Mouse (Mus musculus) left cerebral cortex, postnatal 36 days (tissue): ENCODE results near the gene Tacc3. TPM values are rescaled to one million over a fixed set of nuclear protein-coding genes. Genes with fewer than 3 reads are reported as not detected.
A peak's percentile ranks its signal among the peaks of the same experiment; 100 is the strongest.

ENCODE experiments used
- DNase-seq, 2 experiments: peaks; one replicate each; pipeline ENCODE4 v3.0.0; 2021 to 2022; ENCODE audit warnings: low spot score in 2 of 2, mixed read lengths in 1 of 2
- intact Hi-C: fragments of 180-260 bp; cut with DNase I; formaldehyde crosslinking; loops from one replicate; pipeline ENCODE4 v1.15.1; 2025
- total RNA-seq, 2 experiments: library from RNA; stranded (reverse); gene quantifications; 2 replicates each; pipeline ENCODE4 v1.2.3; 2021

Gene Tacc3
- total RNA-seq, 2 experiments from 2014 or later: 6.0 to 6.1 TPM

DNA sequence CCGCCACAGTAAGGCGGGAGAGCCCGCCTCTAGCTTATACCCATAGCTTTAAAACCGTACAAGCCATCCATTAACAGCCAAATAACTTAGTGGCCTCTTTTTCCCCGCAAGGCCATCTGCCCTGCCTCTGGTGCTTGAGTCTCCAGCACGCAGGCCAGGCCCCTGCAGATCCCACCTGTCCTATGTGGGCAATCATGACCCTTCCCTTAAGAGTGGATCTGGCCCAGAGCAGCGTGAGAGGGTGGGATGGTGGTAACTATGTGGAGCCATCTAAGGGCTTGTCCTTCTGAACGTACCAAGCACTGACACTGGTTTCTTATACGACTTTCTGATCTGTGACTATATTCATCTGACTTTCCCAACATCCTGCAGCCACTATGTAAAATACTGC is 5.2 kb upstream of the Tacc3 start:
- intact Hi-C loops: loop anchor here (10.0 kb wide), 1 partner anchor 282 kb away; the partner anchor contains the start of gene Nelfa
- no peak for DNase-seq

DNA sequence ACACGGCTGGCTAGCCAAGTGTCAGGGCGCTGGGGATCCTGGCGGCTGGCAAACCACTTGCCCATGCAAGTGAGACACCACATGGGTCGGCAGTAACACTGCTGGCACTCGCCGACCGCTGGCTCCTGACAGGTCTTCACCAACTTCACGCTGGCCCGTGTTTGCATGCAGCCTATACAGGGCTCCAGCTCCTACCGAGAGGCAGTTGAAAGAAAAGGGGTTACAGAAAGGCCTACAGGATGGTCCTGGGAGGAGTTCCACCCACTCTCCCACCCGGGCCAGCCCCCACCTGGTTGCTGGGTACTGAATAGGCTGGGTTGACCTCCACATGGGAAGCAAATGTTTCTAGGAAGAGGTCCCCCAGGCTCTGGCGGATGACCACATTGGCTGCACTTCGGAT is 3.5 kb upstream of the Tacc3 start:
- no peak for DNase-seq
- intact Hi-C loops: loop anchor here (10.0 kb wide), 1 partner anchor 280 kb away; the partner anchor contains the start of gene Nelfa

DNA sequence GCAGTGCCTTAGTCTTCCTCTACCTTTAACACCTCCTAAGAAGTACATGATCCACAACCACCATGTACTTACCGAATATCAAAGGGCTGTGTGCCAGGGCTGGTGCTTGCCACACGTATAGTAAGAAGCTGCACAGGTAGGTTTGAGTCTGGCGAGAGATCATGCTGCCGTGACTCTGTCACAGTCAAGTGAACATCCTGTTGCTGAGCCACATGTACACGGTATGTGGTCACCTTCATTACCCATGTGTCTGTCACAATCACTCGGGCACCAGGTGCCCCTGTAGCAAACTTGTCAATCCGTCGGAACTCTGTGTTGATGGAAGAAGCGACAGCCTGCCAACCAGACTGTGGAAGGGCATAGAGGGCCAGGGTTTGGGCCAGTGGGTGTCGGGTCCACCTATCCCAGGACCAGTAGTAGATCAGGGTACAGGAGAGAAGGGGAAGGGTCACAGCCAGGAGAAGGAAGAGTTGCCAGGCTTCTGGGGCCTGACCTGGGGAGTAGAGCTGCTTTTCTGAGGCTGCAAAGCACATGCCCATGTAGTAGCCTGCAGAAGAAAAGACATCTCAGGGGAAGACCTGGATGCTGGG is 2.6 kb upstream of the Tacc3 start:
- intact Hi-C loops: loop anchor here (10.0 kb wide), 1 partner anchor 279 kb away; the partner anchor contains the start of gene Nelfa
- DNase-seq: no peak

- intact Hi-C loops: loop anchor here (1.0 to 10.0 kb wide), 2 partner anchors 27 to 278 kb away; partner anchors contain the start of genes Fam53a, Gm9903 and Nelfa
- DNase-seq: no peak
Measured at GRCm38 (mm10) chr5:33656739-33657138, 1.2 kb upstream of the Tacc3 start.

DNA sequence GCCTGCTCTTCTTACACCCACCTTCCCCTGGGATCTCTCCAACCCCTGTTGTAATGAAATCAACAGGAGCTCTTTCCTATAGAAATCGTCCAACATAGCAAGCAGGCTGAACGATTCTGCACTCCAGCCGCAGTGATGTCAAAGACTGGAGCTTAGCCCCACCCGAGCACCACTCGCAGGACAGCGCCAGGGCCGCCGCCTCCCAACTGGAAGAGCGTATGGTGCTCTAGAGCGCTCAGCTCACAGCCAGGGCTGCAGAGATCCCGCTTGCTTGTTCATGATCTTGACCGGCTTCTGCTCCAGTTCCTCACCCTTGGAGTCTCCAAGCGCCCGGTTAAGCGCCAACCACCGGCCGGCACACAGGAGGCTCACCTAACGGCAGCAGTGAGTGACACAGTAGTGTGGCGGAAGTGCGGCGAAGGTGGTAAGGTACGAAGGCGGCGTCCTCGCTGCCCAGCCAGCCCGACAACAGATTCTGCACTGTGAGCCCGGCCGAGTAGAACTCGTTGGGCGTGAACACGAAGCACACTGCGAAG is 609 bp upstream of the Tacc3 start:
- DNase-seq: no peak
- intact Hi-C loops: loop anchor here (1.0 to 10.0 kb wide), 2 partner anchors 28 to 277 kb away; partner anchors contain the start of genes Fam53a, Gm9903 and Nelfa

- intact Hi-C loops: loop anchor here (10.0 kb wide), 1 partner anchor 276 kb away; the partner anchor contains the start of gene Nelfa
Measured at GRCm38 (mm10) chr5:33658664-33659050, 729 bp downstream of the Tacc3 start.

GRCm38 (mm10) chr5:33668223-33668622 is 10.3 kb downstream of the Tacc3 start:
- intact Hi-C loops: no loop called here
- DNase-seq: no peak

More at GRCm38 (mm10) chr5:33658664-33659050, 729 bp downstream of the Tacc3 start:
- no peak for DNase-seq

- no peak for DNase-seq
- intact Hi-C loops: no loop called here
Measured at GRCm38 (mm10) chr5:33671659-33672058, 13.7 kb downstream of the Tacc3 start.

GRCm38 (mm10) chr5:33674439-33674838 is 16.5 kb downstream of the Tacc3 start:
- intact Hi-C loops: no loop called here
- DNase-seq: peak; percentile 30 to 48

GRCm38 (mm10) chr5:33675964-33676363 is 18.0 kb downstream of the Tacc3 start:
- no peak for DNase-seq
- intact Hi-C loops: loop anchor here (2.0 kb wide), 1 partner anchor 55 kb away; no protein-coding TSS in a partner anchor

- intact Hi-C loops: no loop called here
- DNase-seq: no peak
Measured at GRCm38 (mm10) chr5:33678244-33678643, 20.3 kb downstream of the Tacc3 start.

- DNase-seq: no peak
- intact Hi-C loops: no loop called here
Measured at GRCm38 (mm10) chr5:33681044-33681443, 23.1 kb downstream of the Tacc3 start.

GRCm38 (mm10) chr5:33681611-33682388 is 23.9 kb downstream of the Tacc3 start:
- no peak for DNase-seq
- intact Hi-C loops: no loop called here

- intact Hi-C loops: no loop called here
- DNase-seq: no peak
Measured at GRCm38 (mm10) chr5:33682963-33683362, 25.0 kb downstream of the Tacc3 start.

GRCm38 (mm10) chr5:33683897-33684652 is 26.1 kb downstream of the Tacc3 start:
- DNase-seq: no peak
- intact Hi-C loops: loop anchor here (2.0 kb wide), 1 partner anchor 55 kb away; no protein-coding TSS in a partner anchor

- intact Hi-C loops: loop anchor here (2.0 to 5.0 kb wide), 2 partner anchors 37 to 54 kb away; partner anchors contain the start of gene Fgfr3
- DNase-seq: no peak
Measured at GRCm38 (mm10) chr5:33684932-33685331, 27.0 kb downstream of the Tacc3 start.

- no peak for DNase-seq
- intact Hi-C loops: loop anchor here (5.0 kb wide), 1 partner anchor 35 kb away; the partner anchor contains the start of gene Fgfr3
Measured at GRCm38 (mm10) chr5:33687142-33687541, 29.2 kb downstream of the Tacc3 start.

DNA sequence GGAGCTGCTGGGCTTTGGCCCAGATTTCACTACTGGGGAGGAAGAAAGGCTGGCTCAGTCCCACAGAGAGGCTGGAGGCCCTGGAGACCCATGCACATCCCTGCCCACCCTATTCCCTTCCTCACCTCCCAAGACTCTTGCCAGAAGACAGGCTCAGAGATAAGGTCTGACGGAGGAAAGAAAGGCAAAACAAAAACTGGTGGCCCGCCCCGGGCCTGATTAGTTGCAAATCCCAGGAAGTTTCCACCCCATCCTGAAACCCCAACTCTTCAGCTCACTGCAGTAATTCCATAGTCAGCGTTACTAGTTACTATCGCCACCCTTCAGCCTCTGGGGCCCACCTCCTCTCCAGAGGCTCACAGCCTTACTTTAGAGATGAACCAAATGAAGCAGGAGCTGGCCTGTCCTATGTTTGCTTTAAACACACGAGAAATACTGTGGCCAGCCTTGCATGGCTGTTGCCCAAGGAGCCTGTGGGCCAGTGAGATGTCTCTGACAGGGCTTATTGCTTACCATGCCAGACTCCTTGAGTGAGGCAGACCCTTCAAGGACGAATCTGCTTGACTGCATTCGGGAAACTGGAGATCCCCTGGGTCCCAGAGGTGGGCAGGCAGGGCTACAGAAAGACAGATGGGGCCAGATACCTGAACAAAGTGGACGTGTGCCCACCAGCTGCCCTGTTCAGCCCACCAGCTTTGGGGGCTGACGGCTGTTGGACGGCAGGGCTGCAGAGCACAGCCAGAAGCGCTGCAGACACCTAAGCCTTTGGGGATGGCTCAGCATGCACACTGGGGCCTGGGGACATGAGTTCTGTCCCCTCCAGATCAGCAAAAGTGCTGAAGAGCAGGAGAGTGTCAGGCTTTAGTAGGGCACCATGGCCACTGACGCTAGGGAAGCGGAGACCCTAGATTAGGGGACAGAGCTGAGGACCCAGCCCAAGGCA is 30.6 kb downstream of the Tacc3 start:
- intact Hi-C loops: loop anchor here (5.0 kb wide), 1 partner anchor 34 kb away; the partner anchor contains the start of gene Fgfr3
- no peak for DNase-seq
